Mouse (Mus musculus): ENCODE results near the gene 9330161L09Rik. TPM values are rescaled to one million over a fixed set of nuclear protein-coding genes. Genes with fewer than 3 reads are reported as not detected.
A peak's percentile ranks its signal among the peaks of the same experiment; 100 is the strongest.

9330161L09Rik gene
- polyA plus RNA-seq, 2 experiments: 0.10 TPM

DNA sequence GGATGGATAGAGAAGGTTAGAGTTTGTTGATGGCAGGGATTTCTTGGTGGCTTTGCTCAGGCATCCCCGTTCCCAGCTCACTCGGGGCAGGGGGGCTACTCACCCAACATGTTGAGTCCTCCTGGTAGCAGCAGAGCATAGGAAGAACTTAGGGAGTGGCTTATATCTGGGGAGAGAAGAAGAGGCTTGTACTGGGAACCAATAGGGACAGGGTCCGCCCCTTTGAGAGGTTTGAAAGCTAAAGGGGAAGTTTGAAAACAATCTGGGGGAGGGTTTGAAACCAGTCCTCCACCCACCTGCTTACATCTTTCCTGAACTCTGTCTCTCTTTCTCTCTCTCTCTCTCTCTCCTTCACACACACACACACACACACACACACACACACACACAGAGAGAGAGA lies 35.9 kb upstream of the 9330161L09Rik start, which contains the start of gene Ifi27l2a:
Ifi27l2a (minus strand) TSS at position 157 of the 400 bp plus-strand sequence.
- no peaks in the 10 kb centered on the region for H3K9me3 ChIP-seq (ENCODE audit: control insufficient read depth, low read length)
- H3K27me3 ChIP-seq (ENCODE audit: control insufficient read depth, insufficient read depth, low read length): no peaks in the 10 kb centered on the region
- H3K9ac ChIP-seq (replicated peaks): no peak within 1 kb of the TSS
- no peaks in the 10 kb centered on the region for H3K4me1 ChIP-seq (replicated peaks; ENCODE audit: control insufficient read depth in 2 of 2, insufficient read depth in 2 of 2, low read length in 1 of 2)
- ATAC-seq (ENCODE audit: insufficient read depth): no peak
- no peak for TF ChIP-seq EP300 (IDR thresholded peaks at IDR 0.05; ENCODE audit: low read depth)
- no peak for TF ChIP-seq CTCF (IDR thresholded peaks at IDR 0.05; ENCODE audit: low read depth)
- 26% methylated on average over 3 of the region's 3 CpGs for WGBS (ENCODE audit: insufficient replicate concordance)
- no peak within 1 kb of the TSS for H3K27ac ChIP-seq
- DNase-seq (ENCODE audit: low read depth in 3 of 3, low spot score in 3 of 3): no peak
- no peak within 1 kb of the TSS for H3K4me2 ChIP-seq (ENCODE audit: low read depth)
- H3K36me3 ChIP-seq (replicated peaks; ENCODE audit: control insufficient read depth, insufficient read depth, low read depth): no peaks in the 10 kb centered on the region
- no peak within 1 kb of the TSS for H3K4me3 ChIP-seq (ENCODE audit: insufficient read depth in 1 of 2, low read depth in 2 of 2, low read length in 2 of 2)

DNA sequence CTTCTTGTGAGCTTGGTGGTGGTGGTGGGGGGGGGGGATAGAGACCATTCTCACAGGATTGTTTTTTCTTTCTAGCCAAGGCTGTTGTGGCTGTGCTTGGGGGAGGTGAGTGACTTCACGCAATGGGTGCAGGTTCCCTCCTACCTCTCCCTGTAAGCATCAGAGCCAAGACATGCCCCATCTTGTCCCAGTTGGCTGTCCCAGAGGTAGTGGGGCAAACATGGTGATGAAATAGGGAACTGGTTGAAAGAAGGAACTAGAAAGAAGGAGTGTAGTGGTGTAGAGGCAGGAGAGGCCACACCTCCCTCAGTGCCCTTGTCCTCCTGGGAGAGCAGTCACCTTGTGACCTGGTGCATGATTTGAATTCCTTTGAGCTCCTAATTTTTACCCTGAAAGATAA lies 30.0 kb upstream of the 9330161L09Rik start:
- ATAC-seq (ENCODE audit: insufficient read depth) (no peak), DNase-seq (ENCODE audit: low read depth in 3 of 3, low spot score in 3 of 3) (no peak)
- H3K27me3 ChIP-seq (ENCODE audit: control insufficient read depth, insufficient read depth, low read length): no peaks in the 10 kb centered on the region
- H3K9ac ChIP-seq (replicated peaks): no peak overlapping the region
- H3K4me1 ChIP-seq (replicated peaks; ENCODE audit: control insufficient read depth in 2 of 2, insufficient read depth in 2 of 2, low read length in 1 of 2): peaks cover 0 to 3% of the 10 kb centered on the region in 2 experiments; a peak in 1 of 4 replicates
- H3K27ac ChIP-seq: no peak overlapping the region
- no peak overlapping the region for H3K4me3 ChIP-seq (ENCODE audit: insufficient read depth in 1 of 2, low read depth in 2 of 2, low read length in 2 of 2)
- no peaks in the 10 kb centered on the region for H3K9me3 ChIP-seq (ENCODE audit: control insufficient read depth, low read length)
- no peak for TF ChIP-seq CTCF (IDR thresholded peaks at IDR 0.05; ENCODE audit: low read depth)
- TF ChIP-seq EP300 (IDR thresholded peaks at IDR 0.05; ENCODE audit: low read depth): no peak
- no peak overlapping the region for H3K4me2 ChIP-seq (ENCODE audit: low read depth)
- no peaks in the 10 kb centered on the region for H3K36me3 ChIP-seq (replicated peaks; ENCODE audit: control insufficient read depth, insufficient read depth, low read depth)
- WGBS (ENCODE audit: insufficient replicate concordance): 95% methylated on average over 1 of the region's 1 CpGs

DNA sequence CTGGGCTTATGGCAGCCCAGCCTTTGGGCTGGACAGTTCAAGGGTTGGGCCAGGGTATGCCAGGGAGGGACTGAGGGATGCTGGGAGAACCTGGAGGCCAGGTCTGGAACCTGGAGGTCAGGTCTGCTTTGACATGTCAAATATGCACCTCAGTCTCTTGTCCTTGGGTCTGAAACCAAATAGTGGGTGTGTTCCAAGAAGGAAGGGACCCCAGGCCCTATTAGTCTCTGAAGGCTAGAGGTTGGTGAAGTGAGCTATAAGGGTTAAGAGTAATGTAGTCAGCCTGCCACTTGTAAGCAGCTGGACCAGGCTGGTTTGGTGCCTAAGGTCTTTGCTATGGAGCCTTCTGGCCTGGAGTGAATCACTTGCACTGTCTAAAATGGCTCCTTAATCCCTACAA lies 27.2 kb upstream of the 9330161L09Rik start:
- DNase-seq (ENCODE audit: low read depth in 3 of 3, low spot score in 3 of 3) (no peak), ATAC-seq (ENCODE audit: insufficient read depth) (no peak)
- H3K4me1 ChIP-seq (replicated peaks; ENCODE audit: control insufficient read depth in 2 of 2, insufficient read depth in 2 of 2, low read length in 1 of 2): peaks cover 0 to 5% of the 10 kb centered on the region in 2 experiments; a peak in 1 of 4 replicates
- no peaks in the 10 kb centered on the region for H3K36me3 ChIP-seq (replicated peaks; ENCODE audit: control insufficient read depth, insufficient read depth, low read depth)
- H3K4me2 ChIP-seq (ENCODE audit: low read depth): peak overlapping the region; percentile 56
- H3K27me3 ChIP-seq (ENCODE audit: control insufficient read depth, insufficient read depth, low read length): no peaks in the 10 kb centered on the region
- TF ChIP-seq CTCF (IDR thresholded peaks at IDR 0.05; ENCODE audit: low read depth): no peak
- no peak for TF ChIP-seq EP300 (IDR thresholded peaks at IDR 0.05; ENCODE audit: low read depth)
- no peak overlapping the region for H3K27ac ChIP-seq
- H3K4me3 ChIP-seq (ENCODE audit: insufficient read depth in 1 of 2, low read depth in 2 of 2, low read length in 2 of 2): no peak overlapping the region
- H3K9me3 ChIP-seq (ENCODE audit: control insufficient read depth, low read length): no peaks in the 10 kb centered on the region
- no peak overlapping the region for H3K9ac ChIP-seq (replicated peaks)

DNA sequence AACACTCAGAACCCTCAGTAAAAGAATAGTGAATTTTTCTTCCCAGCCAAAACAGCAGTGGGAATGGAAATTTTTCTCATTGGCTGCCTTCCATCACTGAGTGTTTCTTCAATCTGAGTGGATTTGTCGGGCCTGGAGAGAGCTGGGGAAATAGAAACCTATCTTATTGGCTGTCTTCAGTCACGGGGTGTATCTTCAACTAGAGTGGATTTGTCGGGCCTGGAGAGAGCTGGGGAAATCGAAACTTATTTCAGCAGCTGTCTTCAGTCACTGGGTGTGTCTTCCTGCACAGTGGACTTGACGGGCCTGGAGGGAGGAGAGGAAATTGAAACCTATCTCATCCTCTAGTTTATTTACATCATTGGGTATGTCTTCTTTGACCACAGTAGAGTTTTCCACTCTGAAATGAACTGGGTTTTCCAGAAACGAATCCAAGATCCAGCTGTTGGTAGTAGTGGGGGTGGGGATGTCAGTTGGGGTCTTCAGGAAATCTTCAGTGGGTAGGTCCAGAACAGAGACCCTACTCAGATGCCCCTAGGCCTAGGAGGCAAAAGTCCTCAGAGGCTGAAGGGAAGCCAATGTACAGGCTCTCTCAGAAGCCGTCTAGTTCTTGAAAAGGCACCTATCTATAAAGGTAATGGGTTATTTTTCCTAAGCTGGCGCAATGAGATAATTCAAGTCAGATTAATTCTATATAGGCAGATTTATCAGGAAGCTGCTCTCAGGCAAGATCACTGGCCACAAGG lies 26.5 kb upstream of the 9330161L09Rik start, which contains the start of gene Ifi27:
Ifi27 (plus strand) TSS at position 226 of the 746 bp plus-strand sequence.
- Histone ChIP-seq H3K27ac (no peak within 1 kb of the TSS), H3K27me3 (ENCODE audit: control insufficient read depth, insufficient read depth, low read length) (no peaks in the 10 kb centered on the region), H3K36me3 (replicated peaks; ENCODE audit: control insufficient read depth, insufficient read depth, low read depth) (no peaks in the 10 kb centered on the region), H3K4me1 (replicated peaks; ENCODE audit: control insufficient read depth in 2 of 2, insufficient read depth in 2 of 2, low read length in 1 of 2) (peaks cover 0 to 5% of the 10 kb centered on the region in 2 experiments; a peak in 1 of 4 replicates), H3K4me3 (ENCODE audit: insufficient read depth in 1 of 2, low read depth in 2 of 2, low read length in 2 of 2) (no peak within 1 kb of the TSS; a peak in 2 of 4 replicates), H3K9me3 (ENCODE audit: control insufficient read depth, low read length) (no peaks in the 10 kb centered on the region), H3K9ac (replicated peaks) (no peak within 1 kb of the TSS), H3K4me2 (ENCODE audit: low read depth) (peak within 1 kb of the TSS; percentile 56)
- peak; percentile 84 for ATAC-seq (ENCODE audit: insufficient read depth)
- no peak for TF ChIP-seq CTCF (IDR thresholded peaks at IDR 0.05; ENCODE audit: low read depth)
- DNase-seq (ENCODE audit: low read depth in 3 of 3, low spot score in 3 of 3): peak; percentile 9 to 44 (median 26)
- 40% methylated on average over 8 of the region's 8 CpGs for WGBS (ENCODE audit: insufficient replicate concordance)

DNA sequence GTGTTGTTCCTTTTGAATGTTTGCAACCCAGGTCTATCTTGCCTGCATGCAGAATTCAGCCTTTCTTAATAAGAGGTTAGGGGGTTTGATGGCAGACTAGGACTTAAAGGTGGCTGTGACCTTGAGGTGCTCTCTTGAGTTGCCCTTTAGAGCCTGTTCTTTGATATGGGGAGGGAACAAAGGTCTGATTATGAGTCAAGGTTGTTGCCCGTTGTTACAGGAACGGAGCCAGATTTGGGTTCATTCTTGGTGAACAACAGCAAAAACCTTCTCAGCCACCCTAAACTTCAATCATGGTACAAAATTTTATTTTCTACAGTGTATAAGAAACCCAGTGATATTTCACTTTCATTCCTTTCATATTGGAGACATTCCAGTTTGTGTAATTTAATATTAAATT lies 25.8 kb upstream of the 9330161L09Rik start:
- Histone ChIP-seq H3K27me3 (ENCODE audit: control insufficient read depth, insufficient read depth, low read length) (no peaks in the 10 kb centered on the region), H3K36me3 (replicated peaks; ENCODE audit: control insufficient read depth, insufficient read depth, low read depth) (no peaks in the 10 kb centered on the region), H3K27ac (no peak overlapping the region), H3K4me1 (replicated peaks; ENCODE audit: control insufficient read depth in 2 of 2, insufficient read depth in 2 of 2, low read length in 1 of 2) (peaks cover 0 to 5% of the 10 kb centered on the region in 2 experiments; a peak in 1 of 4 replicates), H3K4me2 (ENCODE audit: low read depth) (no peak overlapping the region), H3K4me3 (ENCODE audit: insufficient read depth in 1 of 2, low read depth in 2 of 2, low read length in 2 of 2) (no peak overlapping the region), H3K9ac (replicated peaks) (no peak overlapping the region), H3K9me3 (ENCODE audit: control insufficient read depth, low read length) (no peaks in the 10 kb centered on the region)
- 66% methylated on average over 2 of the region's 2 CpGs for WGBS (ENCODE audit: insufficient replicate concordance)
- ATAC-seq (ENCODE audit: insufficient read depth) (no peak), DNase-seq (ENCODE audit: low read depth in 3 of 3, low spot score in 3 of 3) (no peak)
- TF ChIP-seq CTCF (IDR thresholded peaks at IDR 0.05; ENCODE audit: low read depth) (no peak), EP300 (IDR thresholded peaks at IDR 0.05; ENCODE audit: low read depth) (no peak)

Data from liver, embryonic 14.5 days (tissue).